Mouse (Mus musculus): Measurements from ENCODE around the gene Sox14. TPM values are rescaled to one million over a fixed set of nuclear protein-coding genes. Genes with fewer than 3 reads are reported as not detected.

Gene Sox14
- total and polyA plus RNA-seq, 3 experiments: not detected

DNA sequence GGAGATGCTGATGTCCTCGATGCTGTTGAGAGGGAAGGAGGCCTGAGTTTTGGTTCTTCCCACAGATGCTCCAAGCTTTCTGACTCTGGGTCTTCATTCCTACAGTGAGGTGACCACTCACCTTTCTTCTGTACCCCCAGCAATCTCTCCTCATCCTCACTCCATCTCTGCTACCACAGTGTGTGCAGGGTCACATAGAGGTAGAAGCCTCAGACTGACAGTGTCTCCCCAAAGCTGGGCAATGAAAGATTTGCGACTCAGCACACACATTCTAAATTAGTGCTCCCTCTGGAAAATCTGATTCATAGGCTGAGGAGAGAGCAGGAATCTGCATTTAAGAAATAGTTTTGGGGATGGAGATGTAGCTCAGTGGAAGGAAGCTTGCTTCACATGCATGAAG, 21.5 kb downstream of the Sox14 start:
- no peak for TF ChIP-seq NELFE (IDR thresholded peaks at IDR 0.05; ENCODE audit: low read depth, low read length)
- no peak for TF ChIP-seq HCFC1 (IDR thresholded peaks at IDR 0.05; ENCODE audit: low read depth, low read length)
- no peak for TF ChIP-seq USF2 (conservative IDR thresholded peaks at IDR 0.05; ENCODE audit: low read depth, low read length)
- TF ChIP-seq MXI1 (IDR thresholded peaks at IDR 0.05; ENCODE audit: low read depth, low read length): no peak
- dilution Hi-C loops (cut with MboI; ENCODE audit: extremely low pct_ligation_motif_present, extremely low pct_unique_long_range_greater_than_20kb, low sequenced_read_pairs): no loop called here
- Histone ChIP-seq H3K4me3 (replicated peaks in 1 of 3; ENCODE audit: low read depth in 2 of 3, low read length in 2 of 3, poor library complexity in 1 of 3) (no peak overlapping the region), H3K79me2 (replicated peaks; ENCODE audit: control insufficient read depth, extremely low read depth, insufficient read depth, poor library complexity, severe bottlenecking) (no peaks in the 10 kb centered on the region), H3K36me3 (replicated peaks in 1 of 2; ENCODE audit: control insufficient read depth in 1 of 2, insufficient read depth in 1 of 2, low read length in 1 of 2) (no peaks in the 10 kb centered on the region), H3K27me3 (replicated peaks) (no peaks in the 10 kb centered on the region), H3K27ac (ENCODE audit: insufficient read depth, low read depth) (no peak overlapping the region), H3K9me3 (replicated peaks; ENCODE audit: low read length) (peaks cover 56% of the 10 kb centered on the region), H3K9ac (ENCODE audit: insufficient read depth, low read depth) (no peak overlapping the region), H3K4me2 (ENCODE audit: insufficient read depth, low read depth, poor library complexity, severe bottlenecking) (no peak overlapping the region), H3K4me1 (ENCODE audit: control insufficient read depth in 1 of 2, insufficient read depth in 2 of 2) (no peaks in the 10 kb centered on the region)
- DNase-seq (ENCODE audit: extremely low read depth): no peak
- in situ Hi-C loops (cut with MboI; ENCODE audit: low pct_ligation_motif_present, low pct_unique_long_range_greater_than_20kb, low sequenced_read_pairs): no loop called here

DNA sequence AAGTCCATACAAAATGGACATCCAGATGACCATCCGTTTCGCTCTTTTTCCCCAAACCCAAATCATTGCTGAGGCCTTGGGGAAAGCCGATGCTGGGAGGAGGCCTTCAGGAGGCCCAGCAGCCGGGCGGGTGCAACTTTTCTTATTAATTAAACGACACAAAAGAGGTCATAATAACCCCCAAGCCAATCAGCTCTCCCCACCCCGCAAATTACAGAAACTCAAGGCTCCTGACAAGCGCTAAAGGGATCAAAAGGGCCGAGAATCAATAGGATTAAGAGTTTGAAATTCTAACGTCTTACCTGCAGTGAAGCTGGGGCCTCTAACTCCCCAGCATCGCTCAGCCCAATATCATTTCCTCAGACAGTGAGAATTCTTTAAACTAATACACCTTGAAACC, 22.6 kb downstream of the Sox14 start:
- Histone ChIP-seq H3K4me1 (ENCODE audit: control insufficient read depth in 1 of 2, insufficient read depth in 2 of 2) (no peaks in the 10 kb centered on the region), H3K27ac (ENCODE audit: insufficient read depth, low read depth) (no peak overlapping the region), H3K79me2 (replicated peaks; ENCODE audit: control insufficient read depth, extremely low read depth, insufficient read depth, poor library complexity, severe bottlenecking) (no peaks in the 10 kb centered on the region), H3K36me3 (replicated peaks in 1 of 2; ENCODE audit: control insufficient read depth in 1 of 2, insufficient read depth in 1 of 2, low read length in 1 of 2) (no peaks in the 10 kb centered on the region), H3K9me3 (replicated peaks; ENCODE audit: low read length) (peaks cover 49% of the 10 kb centered on the region), H3K27me3 (replicated peaks) (no peaks in the 10 kb centered on the region), H3K4me3 (replicated peaks in 1 of 3; ENCODE audit: low read depth in 2 of 3, low read length in 2 of 3, poor library complexity in 1 of 3) (no peak overlapping the region), H3K9ac (ENCODE audit: insufficient read depth, low read depth) (no peak overlapping the region), H3K4me2 (ENCODE audit: insufficient read depth, low read depth, poor library complexity, severe bottlenecking) (no peak overlapping the region)
- in situ Hi-C loops (cut with MboI; ENCODE audit: low pct_ligation_motif_present, low pct_unique_long_range_greater_than_20kb, low sequenced_read_pairs) (no loop called here), dilution Hi-C loops (cut with MboI; ENCODE audit: extremely low pct_ligation_motif_present, extremely low pct_unique_long_range_greater_than_20kb, low sequenced_read_pairs) (no loop called here)
- DNase-seq (ENCODE audit: extremely low read depth): no peak
- no peak for TF ChIP-seq RCOR1 (conservative IDR thresholded peaks at IDR 0.05; ENCODE audit: low read depth, low read length)
- TF ChIP-seq UBTF (IDR thresholded peaks at IDR 0.05; ENCODE audit: low read depth, low read length): no peak
- no peak for TF ChIP-seq MAX (IDR thresholded peaks at IDR 0.05; ENCODE audit: low read length)
- TF ChIP-seq MAFK (IDR thresholded peaks at IDR 0.05; ENCODE audit: insufficient replicate concordance, low read length): no peak
- no peak for TF ChIP-seq MAZ (IDR thresholded peaks at IDR 0.05; ENCODE audit: low read depth, low read length)
- no peak for TF ChIP-seq JUND (conservative IDR thresholded peaks at IDR 0.05; ENCODE audit: low read depth, low read length)
- no peak for TF ChIP-seq MEF2A (IDR thresholded peaks at IDR 0.05; ENCODE audit: borderline replicate concordance, low read depth, low read length)
- TF ChIP-seq ZKSCAN1 (IDR thresholded peaks at IDR 0.05; ENCODE audit: borderline replicate concordance, low read depth, low read length): no peak
- TF ChIP-seq EP300 (IDR thresholded peaks at IDR 0.05; ENCODE audit: low read length): no peak
- TF ChIP-seq ETS1 (conservative IDR thresholded peaks at IDR 0.05; ENCODE audit: low read depth, low read length): no peak
- TF ChIP-seq E2F4 (IDR thresholded peaks at IDR 0.05; ENCODE audit: insufficient replicate concordance, low read depth, low read length): no peak

Measured in CH12.LX (cell line).